Mouse (Mus musculus): ENCODE measurements around the gene Nqo1. TPM values are rescaled to one million over a fixed set of nuclear protein-coding genes. Genes with fewer than 3 reads are reported as not detected.

Gene Nqo1
- polyA plus RNA-seq, 1 experiment from 2014 or later = 21.2 TPM

GRCm38 (mm10) chr8:107387861-107388260 is 15.1 kb downstream of the Nqo1 start:
- WGBS = 60% methylated on average over 5 of the region's 5 CpGs
- DNase-seq (ENCODE audit: low spot score) (peak; percentile 56), ATAC-seq (replicated peaks; ENCODE audit: low FRiP score, low read depth) (no peak)

GRCm38 (mm10) chr8:107386642-107387041 is 16.4 kb downstream of the Nqo1 start:
- peak; percentile 87 for DNase-seq (ENCODE audit: low spot score)
- TF ChIP-seq CTCF (IDR thresholded peaks at IDR 0.05; ENCODE audit: low read depth) = peak; percentile 84
- no peak for ATAC-seq (replicated peaks; ENCODE audit: low FRiP score, low read depth)
- Histone ChIP-seq H3K4me3 (replicated peaks; ENCODE audit: low read depth, low read length) (no peak overlapping the region), H3K27ac (no peak overlapping the region), H3K9ac (ENCODE audit: low read depth, low read length) (no peak overlapping the region), H3K4me2 (ENCODE audit: low read length) (no peak overlapping the region), H3K36me3 (ENCODE audit: insufficient read depth, low read length) (no peaks in the 10 kb centered on the region), H3K4me1 (replicated peaks; ENCODE audit: insufficient read depth, low read length) (no peaks in the 10 kb centered on the region), H3K27me3 (ENCODE audit: insufficient read depth, low read length) (no peaks in the 10 kb centered on the region), H3K9me3 (replicated peaks; ENCODE audit: low read length) (no peaks in the 10 kb centered on the region)
- 25% methylated on average over 3 of the region's 3 CpGs for WGBS

More at GRCm38 (mm10) chr8:107387861-107388260, 15.1 kb downstream of the Nqo1 start:
- Histone ChIP-seq H3K36me3 (ENCODE audit: insufficient read depth, low read length) (no peaks in the 10 kb centered on the region), H3K27ac (no peak overlapping the region), H3K4me2 (ENCODE audit: low read length) (no peak overlapping the region), H3K4me1 (replicated peaks; ENCODE audit: insufficient read depth, low read length) (no peaks in the 10 kb centered on the region), H3K9me3 (replicated peaks; ENCODE audit: low read length) (no peaks in the 10 kb centered on the region), H3K4me3 (replicated peaks; ENCODE audit: low read depth, low read length) (no peak overlapping the region), H3K9ac (ENCODE audit: low read depth, low read length) (no peak overlapping the region), H3K27me3 (ENCODE audit: insufficient read depth, low read length) (no peaks in the 10 kb centered on the region)
- TF ChIP-seq CTCF (IDR thresholded peaks at IDR 0.05; ENCODE audit: low read depth) = peak; percentile 62

DNA sequence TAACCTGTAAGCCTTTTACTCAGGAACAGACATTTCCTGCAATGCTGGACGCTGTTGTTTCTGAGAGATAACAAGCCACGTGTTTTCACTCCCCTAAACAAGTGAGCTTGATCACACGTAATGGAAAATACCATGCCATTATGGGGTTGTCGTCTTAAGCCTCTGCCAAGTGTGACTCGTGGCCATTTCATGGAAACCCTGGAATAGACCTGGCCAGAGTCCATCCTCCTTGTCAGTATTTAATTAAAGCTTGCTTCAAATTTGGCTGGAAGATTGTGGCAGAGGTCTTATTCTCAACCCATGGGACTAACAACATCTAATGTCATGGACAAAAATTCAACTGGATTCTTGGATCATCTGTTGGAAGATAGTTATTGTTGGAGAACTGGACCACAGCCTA is 16.8 kb downstream of the Nqo1 start:
- Histone ChIP-seq H3K9me3 (replicated peaks; ENCODE audit: low read length) (no peaks in the 10 kb centered on the region), H3K27ac (no peak overlapping the region), H3K4me3 (replicated peaks; ENCODE audit: low read depth, low read length) (no peak overlapping the region), H3K4me1 (replicated peaks; ENCODE audit: insufficient read depth, low read length) (no peaks in the 10 kb centered on the region), H3K9ac (ENCODE audit: low read depth, low read length) (no peak overlapping the region), H3K36me3 (ENCODE audit: insufficient read depth, low read length) (no peaks in the 10 kb centered on the region), H3K4me2 (ENCODE audit: low read length) (no peak overlapping the region), H3K27me3 (ENCODE audit: insufficient read depth, low read length) (no peaks in the 10 kb centered on the region)
- TF ChIP-seq CTCF (IDR thresholded peaks at IDR 0.05; ENCODE audit: low read depth) = no peak
- WGBS = 30% methylated on average over 5 of the region's 5 CpGs
- DNase-seq (ENCODE audit: low spot score) = no peak
- no peak for ATAC-seq (replicated peaks; ENCODE audit: low FRiP score, low read depth)

GRCm38 (mm10) chr8:107385063-107385462 is 17.9 kb downstream of the Nqo1 start:
- WGBS = 62% methylated on average over 2 of the region's 2 CpGs
- TF ChIP-seq CTCF (IDR thresholded peaks at IDR 0.05; ENCODE audit: low read depth) = no peak
- H3K27ac ChIP-seq = no peak overlapping the region
- 0 out of 2 replicates have a peak, but pooled peaks cover 6% of the 10 kb centered on the region for H3K36me3 ChIP-seq (ENCODE audit: insufficient read depth, low read length)
- no peaks in the 10 kb centered on the region for H3K9me3 ChIP-seq (replicated peaks; ENCODE audit: low read length)
- DNase-seq (ENCODE audit: low spot score) (no peak), ATAC-seq (replicated peaks; ENCODE audit: low FRiP score, low read depth) (no peak)
- H3K27me3 ChIP-seq (ENCODE audit: insufficient read depth, low read length) = no peaks in the 10 kb centered on the region
- H3K4me3 ChIP-seq (replicated peaks; ENCODE audit: low read depth, low read length) = no peak overlapping the region
- no peaks in the 10 kb centered on the region for H3K4me1 ChIP-seq (replicated peaks; ENCODE audit: insufficient read depth, low read length)
- no peak overlapping the region for H3K4me2 ChIP-seq (ENCODE audit: low read length)
- H3K9ac ChIP-seq (ENCODE audit: low read depth, low read length) = no peak overlapping the region

DNA sequence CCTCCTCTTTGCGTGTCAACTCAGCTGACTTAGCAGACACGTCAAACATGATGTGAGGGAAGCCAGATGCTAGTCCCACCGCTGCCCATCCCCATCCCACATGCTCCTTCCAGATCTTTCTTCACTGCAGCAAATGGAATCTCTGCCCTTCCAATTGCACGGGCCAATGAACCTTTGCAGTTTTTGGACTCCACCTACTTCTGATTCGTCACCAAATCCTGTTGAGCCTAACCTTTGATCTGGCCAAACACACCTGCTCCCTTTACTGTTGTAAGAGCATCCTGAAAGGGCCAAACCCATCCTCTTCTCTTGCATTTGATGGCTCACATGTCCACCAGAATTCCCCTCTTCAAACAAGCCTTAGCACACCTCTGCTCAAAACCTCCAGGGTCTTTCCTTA is 18.4 kb downstream of the Nqo1 start:
- 36% methylated on average over 5 of the region's 5 CpGs for WGBS
- Histone ChIP-seq H3K9me3 (replicated peaks; ENCODE audit: low read length) (no peaks in the 10 kb centered on the region), H3K27me3 (ENCODE audit: insufficient read depth, low read length) (no peaks in the 10 kb centered on the region), H3K27ac (no peak overlapping the region), H3K4me2 (ENCODE audit: low read length) (no peak overlapping the region), H3K4me3 (replicated peaks; ENCODE audit: low read depth, low read length) (no peak overlapping the region), H3K36me3 (ENCODE audit: insufficient read depth, low read length) (0 out of 2 replicates have a peak, but pooled peaks cover 8% of the 10 kb centered on the region), H3K9ac (ENCODE audit: low read depth, low read length) (no peak overlapping the region), H3K4me1 (replicated peaks; ENCODE audit: insufficient read depth, low read length) (no peaks in the 10 kb centered on the region)
- ATAC-seq (replicated peaks; ENCODE audit: low FRiP score, low read depth) (no peak), DNase-seq (ENCODE audit: low spot score) (no peak)
- TF ChIP-seq CTCF (IDR thresholded peaks at IDR 0.05; ENCODE audit: low read depth) = no peak

DNA sequence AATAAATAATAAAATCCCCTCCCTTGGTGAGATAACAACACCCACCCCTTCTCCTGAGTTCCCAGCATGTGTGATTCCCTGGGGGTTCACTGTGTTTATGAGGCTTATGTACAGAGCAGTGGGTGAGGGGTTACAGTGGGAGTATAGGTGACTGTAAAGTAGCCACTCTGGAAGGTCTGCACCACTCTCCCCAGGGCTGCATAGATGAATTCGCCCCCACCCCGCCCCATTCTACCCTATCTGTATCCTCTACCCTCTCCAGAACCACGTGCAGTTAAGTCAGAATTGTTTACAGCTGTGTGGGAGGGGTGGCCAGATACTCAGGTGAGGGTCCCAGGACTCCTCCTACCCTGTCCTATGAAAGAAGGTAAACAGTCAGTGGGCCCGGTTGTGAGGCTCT is 20.1 kb downstream of the Nqo1 start:
- ATAC-seq (replicated peaks; ENCODE audit: low FRiP score, low read depth) = no peak
- TF ChIP-seq CTCF (IDR thresholded peaks at IDR 0.05; ENCODE audit: low read depth) = no peak
- WGBS = 69% methylated on average over 4 of the region's 4 CpGs
- Histone ChIP-seq H3K36me3 (ENCODE audit: insufficient read depth, low read length) (peaks cover 17% of the 10 kb centered on the region; the same call in 1 of the 2 replicates), H3K4me2 (ENCODE audit: low read length) (no peak overlapping the region), H3K4me1 (replicated peaks; ENCODE audit: insufficient read depth, low read length) (no peaks in the 10 kb centered on the region), H3K4me3 (replicated peaks; ENCODE audit: low read depth, low read length) (no peak overlapping the region), H3K9ac (ENCODE audit: low read depth, low read length) (no peak overlapping the region), H3K27ac (no peak overlapping the region), H3K9me3 (replicated peaks; ENCODE audit: low read length) (no peaks in the 10 kb centered on the region), H3K27me3 (ENCODE audit: insufficient read depth, low read length) (no peaks in the 10 kb centered on the region)
- DNase-seq (ENCODE audit: low spot score) = no peak

DNA sequence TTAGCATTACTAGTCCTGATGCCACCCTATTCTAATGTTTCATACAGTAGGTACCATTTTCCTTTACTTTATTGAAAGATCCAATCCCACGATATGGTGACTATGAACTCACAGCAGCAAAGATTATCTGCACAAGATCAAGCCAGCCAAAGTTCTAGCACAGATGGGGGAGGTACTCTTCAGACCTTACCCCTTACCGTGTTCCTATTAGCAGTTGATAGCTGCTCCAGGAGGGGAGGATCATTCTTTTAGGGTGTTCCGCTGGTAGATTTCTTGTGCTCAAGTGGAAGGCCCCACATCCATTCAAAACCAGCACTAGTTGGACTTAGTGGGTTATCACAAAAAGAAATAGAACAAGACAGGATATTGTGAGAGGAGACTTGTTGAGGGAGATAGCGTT is 21.3 kb downstream of the Nqo1 start:
- Histone ChIP-seq H3K9me3 (replicated peaks; ENCODE audit: low read length) (no peaks in the 10 kb centered on the region), H3K4me1 (replicated peaks; ENCODE audit: insufficient read depth, low read length) (no peaks in the 10 kb centered on the region), H3K4me3 (replicated peaks; ENCODE audit: low read depth, low read length) (no peak overlapping the region), H3K9ac (ENCODE audit: low read depth, low read length) (no peak overlapping the region), H3K36me3 (ENCODE audit: insufficient read depth, low read length) (peaks cover 19% of the 10 kb centered on the region; the same call in 1 of the 2 replicates), H3K27me3 (ENCODE audit: insufficient read depth, low read length) (no peaks in the 10 kb centered on the region), H3K4me2 (ENCODE audit: low read length) (no peak overlapping the region), H3K27ac (no peak overlapping the region)
- ATAC-seq (replicated peaks; ENCODE audit: low FRiP score, low read depth) (no peak), DNase-seq (ENCODE audit: low spot score) (no peak)
- WGBS = 91% methylated on average over 4 of the region's 4 CpGs
- no peak for TF ChIP-seq CTCF (IDR thresholded peaks at IDR 0.05; ENCODE audit: low read depth)

All from kidney, postnatal 0 days (tissue).